Mouse (Mus musculus) cortical plate, adult 2 months (tissue): ENCODE measurements around the gene S100pbp.

Experiments
- CTCF ChIP-seq: fragments of 200-500 bp; IDR thresholded peaks from 2 replicates; pipeline ENCODE4 v1.5.1; 2011; ENCODE audit warnings: mild to moderate bottlenecking, control low read depth, low read length; ENCODE audit not compliant: insufficient read depth; ENCODE audit errors: extremely low read depth
- POLR2A ChIP-seq: fragments of 200-500 bp; IDR thresholded peaks from 2 replicates; pipeline ENCODE4 v1.6.1; 2011; ENCODE audit warnings: mild to moderate bottlenecking, low read length, control low read depth; ENCODE audit not compliant: insufficient read depth; ENCODE audit errors: extremely low read depth

DNA sequence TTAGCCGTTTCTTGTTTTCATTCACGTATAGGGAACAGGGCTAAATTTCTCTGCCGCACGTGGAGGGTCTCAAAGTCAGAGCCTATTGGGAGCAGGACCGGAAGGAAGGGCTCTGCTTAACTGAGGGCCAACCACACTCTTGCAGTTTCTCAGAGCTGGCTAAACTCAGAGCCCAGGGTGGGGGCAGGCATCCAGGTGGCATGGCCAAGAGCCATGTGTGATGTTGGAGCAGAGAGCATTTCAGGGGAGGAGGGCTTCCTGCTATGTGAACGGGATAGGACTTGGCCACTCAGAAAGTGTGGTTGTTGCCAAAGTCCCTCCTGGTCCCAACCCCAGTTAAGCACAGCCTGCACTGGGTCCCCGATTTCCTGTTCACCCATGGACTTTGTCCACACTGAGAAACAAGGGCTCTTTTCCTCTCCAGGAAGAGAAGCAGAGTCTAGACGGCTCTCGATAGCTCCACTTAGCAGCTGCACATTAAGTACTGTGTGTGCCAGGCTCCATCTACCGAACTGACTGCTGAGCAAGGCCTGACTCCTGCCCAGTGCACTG lies 82.1 kb downstream of the S100pbp start:
- TF ChIP-seq POLR2A: no peak
- TF ChIP-seq CTCF: no peak
